ENCODE assay signal across 27 mouse cellular contexts in genomic region chr17:36903651-36904050, GRCm38 (mm10). TPM values are rescaled to one million over a fixed set of nuclear protein-coding genes. Genes with fewer than 3 reads are reported as not detected.
"Had no signal": no experiment of that assay in that cellular context is flagged by ENCODE, and none has a peak within 500 bp of the region (broad histone marks: within the 10 kb centered on the region; RNA-seq: fewer than 3 reads in every experiment).

No protein-coding gene starts in this region.

- H3K36me3 ChIP-seq: limb, embryonic 12.5 days; limb, embryonic 15.5 days; liver, embryonic 13.5 days; midbrain, embryonic 12.5 days had no signal

- H3K4me2 ChIP-seq: limb, embryonic 12.5 days; limb, embryonic 15.5 days; liver, embryonic 13.5 days; midbrain, embryonic 12.5 days had no signal

- H3K9me3 ChIP-seq: limb, embryonic 12.5 days; limb, embryonic 15.5 days; liver, embryonic 13.5 days; midbrain, embryonic 12.5 days had no signal

- H3K9ac ChIP-seq: limb, embryonic 12.5 days; limb, embryonic 15.5 days; liver, embryonic 13.5 days; midbrain, embryonic 12.5 days had no signal

- H3K4me1 ChIP-seq: limb, embryonic 12.5 days; limb, embryonic 15.5 days; liver, embryonic 13.5 days; midbrain, embryonic 12.5 days had no signal

- H3K4me3 ChIP-seq: limb, embryonic 12.5 days; limb, embryonic 15.5 days; liver, embryonic 13.5 days; midbrain, embryonic 12.5 days had no signal

- H3K27ac ChIP-seq: kidney, postnatal 0 days; limb, embryonic 12.5 days; limb, embryonic 15.5 days; liver, embryonic 13.5 days; macrophage; midbrain, embryonic 12.5 days had no signal

- DNase-seq: kidney, adult 2 months; kidney, postnatal 4 days; left cerebral cortex, postnatal 4 days; liver, embryonic 13.5 days; lung, adult 2 months; thymus, adult 18-20 months; thymus, postnatal 36 days had no signal

- H3K27me3 ChIP-seq: limb, embryonic 12.5 days; limb, embryonic 15.5 days; midbrain, embryonic 12.5 days had no signal

RNA-seq across cellular contexts. Expression of gene Trim31, which starts 5.7 kb away (rescaled TPM):
- total RNA-seq: layer of hippocampus, adult 18-20 months; layer of hippocampus, postnatal 14 days; left cerebral cortex, adult 8-10 months; left cerebral cortex, postnatal 14 days; left cerebral cortex, postnatal 4 days; megakaryocyte, adult 5-6 weeks; midbrain, postnatal 0 days had no signal
- polyA plus RNA-seq: kidney, adult 2 months; kidney, embryonic 14.5 days; kidney, postnatal 0 days; limb, embryonic 12.5 days; limb, embryonic 15.5 days; liver, embryonic 13.5 days; lung, adult 2 months; lung, embryonic 16.5 days; macrophage; midbrain, embryonic 12.5 days; midbrain, postnatal 0 days; neural tube, embryonic 11.5 days; neural tube, embryonic 14.5 days; spleen, adult 2 months; testis, adult 2 months; urinary bladder, adult 2 months had no signal

RNA-seq across cellular contexts. Expression of gene Trim40, which starts 13.7 kb away (rescaled TPM):
- total RNA-seq: layer of hippocampus, adult 18-20 months; layer of hippocampus, postnatal 14 days; left cerebral cortex, postnatal 14 days; left cerebral cortex, postnatal 4 days; megakaryocyte, adult 5-6 weeks; midbrain, postnatal 0 days had no signal
- polyA plus RNA-seq: kidney, embryonic 14.5 days; kidney, postnatal 0 days; limb, embryonic 12.5 days; limb, embryonic 15.5 days; liver, embryonic 13.5 days; liver, embryonic 16.5 days; lung, embryonic 16.5 days; macrophage; midbrain, embryonic 12.5 days; neural tube, embryonic 11.5 days; neural tube, embryonic 14.5 days; testis, adult 2 months had no signal

RNA-seq across cellular contexts. Expression of gene Trim10, which starts 34.3 kb away (rescaled TPM):
- total RNA-seq: layer of hippocampus, adult 18-20 months; layer of hippocampus, postnatal 14 days; left cerebral cortex, adult 8-10 months; left cerebral cortex, postnatal 4 days had no signal
- polyA plus RNA-seq: macrophage; small intestine, adult 2 months; testis, adult 2 months had no signal

RNA-seq across cellular contexts. Expression of gene Trim15, which starts 36.6 kb away (rescaled TPM):
- total RNA-seq: layer of hippocampus, adult 18-20 months; layer of hippocampus, postnatal 14 days; left cerebral cortex, postnatal 14 days; left cerebral cortex, postnatal 4 days; megakaryocyte, adult 5-6 weeks had no signal
- polyA plus RNA-seq: macrophage; testis, adult 2 months; urinary bladder, adult 2 months had no signal

RNA-seq across cellular contexts. Expression of gene Rnf39, which starts 39.1 kb away (rescaled TPM):
- total RNA-seq: megakaryocyte, adult 5-6 weeks had no signal
- polyA plus RNA-seq: liver, embryonic 13.5 days; macrophage had no signal
